Comparison of ENCODE assay signal across 18 mouse cellular contexts in genomic region chr19:52979020-52979711, GRCm38 (mm10).
DNase-seq lines count a peak whose midpoint lies in the region; ATAC-seq and TF ChIP-seq lines count a peak whose summit lies in the region.
"Had no signal": no experiment of that assay in that cellular context is flagged by ENCODE, and none has a peak within 500 bp of the region (broad histone marks: within the 10 kb centered on the region; RNA-seq: fewer than 3 reads in every experiment).

No protein-coding gene starts in this region.

- no peak for TF ChIP-seq CTCF in lung, postnatal 0 days (IDR thresholded peaks at IDR 0.05)

- 28% methylated on average over 12 of the region's 12 CpGs for WGBS in lung, postnatal 0 days

- H3K4me2 ChIP-seq in lung, postnatal 0 days (replicated peaks; ENCODE audit: low read depth, low read length): no peak overlapping the region
- H3K4me2 ChIP-seq: liver, embryonic 12.5 days; midbrain, embryonic 13.5 days had no signal

- no peak overlapping the region for H3K27ac ChIP-seq in lung, postnatal 0 days (ENCODE audit: low read length)
- H3K27ac ChIP-seq: heart, embryonic 10.5 days; liver, embryonic 12.5 days; midbrain, embryonic 13.5 days had no signal

- ATAC-seq in lung, postnatal 0 days: peak; percentile 21; the same call in 1 of the 2 replicates
- ATAC-seq in granulocyte monocyte progenitor cell, adult 5-6 weeks (replicated peaks; ENCODE audit: poor library complexity, severe bottlenecking): peak; percentile 89
- ATAC-seq: forebrain, embryonic 14.5 days; liver, embryonic 12.5 days; midbrain, embryonic 13.5 days had no signal

- DNase-seq in frontal cortex, postnatal 36 days (ENCODE audit: low spot score in 2 of 2): peak; percentile 52 to 56
- DNase-seq in frontal cortex, postnatal 10 days (ENCODE audit: low spot score in 2 of 2): no peak
- peak; percentile 19 for DNase-seq in lung, postnatal 0 days (ENCODE audit: low spot score)
- no peak for DNase-seq in lung, postnatal 25 days (ENCODE audit: low spot score)
- DNase-seq in right cerebral cortex, postnatal 25 days: peak; percentile 43
- DNase-seq in thymus, postnatal 10 days (ENCODE audit: low spot score in 2 of 2): no peak
- DNase-seq in adrenal gland, adult 8-10 months: no peak
- DNase-seq: adrenal gland, adult 2 months; cerebellum, adult 9-11 months; gastrocnemius, postnatal 14 days; lung, postnatal 36 days; thymus, postnatal 25 days had no signal

- no peaks in the 10 kb centered on the region for H3K27me3 ChIP-seq in lung, postnatal 0 days (replicated peaks; ENCODE audit: insufficient read depth, low read length)
- H3K27me3 ChIP-seq: liver, embryonic 12.5 days; midbrain, embryonic 13.5 days had no signal

- H3K9me3 ChIP-seq in lung, postnatal 0 days (ENCODE audit: low read length): no peaks in the 10 kb centered on the region
- H3K9me3 ChIP-seq: G1E; heart, embryonic 10.5 days; liver, embryonic 12.5 days; midbrain, embryonic 13.5 days had no signal

- H3K9ac ChIP-seq in lung, postnatal 0 days (replicated peaks; ENCODE audit: low read depth): no peak overlapping the region
- H3K9ac ChIP-seq: liver, embryonic 12.5 days; midbrain, embryonic 13.5 days had no signal

- H3K36me3 ChIP-seq in lung, postnatal 0 days (ENCODE audit: insufficient read depth, low read length): no peaks in the 10 kb centered on the region
- H3K36me3 ChIP-seq: heart, embryonic 10.5 days; liver, embryonic 12.5 days; midbrain, embryonic 13.5 days had no signal

- no peaks in the 10 kb centered on the region for H3K4me1 ChIP-seq in lung, postnatal 0 days (ENCODE audit: insufficient read depth, low read depth, low read length)
- H3K4me1 ChIP-seq: heart, embryonic 10.5 days; liver, embryonic 12.5 days; midbrain, embryonic 13.5 days had no signal

- no peak for TF ChIP-seq EP300 in lung, postnatal 0 days (IDR thresholded peaks at IDR 0.05)

- H3K4me3 ChIP-seq in lung, postnatal 0 days (ENCODE audit: low read depth, low read length): no peak overlapping the region
- H3K4me3 ChIP-seq: heart, embryonic 10.5 days; liver, embryonic 12.5 days; midbrain, embryonic 13.5 days had no signal

Comparison
In these comparisons a context has a peak if more than half of its experiments do, and no peak if none do; other contexts are left out.
1. DNase-seq: peak in frontal cortex, postnatal 36 days (2 of 2), lung, postnatal 0 days (single experiment) and right cerebral cortex, postnatal 25 days (single experiment); none in frontal cortex, postnatal 10 days (0 of 2), lung, postnatal 25 days (single experiment), thymus, postnatal 10 days (0 of 2) and adrenal gland, adult 8-10 months (single experiment).